Mouse (Mus musculus): ENCODE results near the gene Myl9.

Gene Myl9

GRCm38 (mm10) chr2:156774738-156775454 is at the start of gene Myl9:
Gene Myl9 (plus strand): TSS chr2:156775420.
- H3K4me1 ChIP-seq (replicated peaks; ENCODE audit: low read depth, low read length): peaks cover 53% of the 10 kb centered on the region
- no peaks in the 10 kb centered on the region for H3K9me3 ChIP-seq (ENCODE audit: low read length)
- TF ChIP-seq NANOG (IDR thresholded peaks at IDR 0.05; ENCODE audit: borderline replicate concordance, low read length) (no peak), CTCF (conservative IDR thresholded peaks at IDR 0.05; ENCODE audit: low read length) (no peak), POU5F1 (IDR thresholded peaks at IDR 0.05; ENCODE audit: borderline replicate concordance, low read length) (no peak)
- H3K4me3 ChIP-seq (replicated peaks; ENCODE audit: low read length): peak within 1 kb of the TSS; percentile 68
- peaks cover 37% of the 10 kb centered on the region for H3K27me3 ChIP-seq (ENCODE audit: insufficient read depth, low read length)
- no peaks in the 10 kb centered on the region for H3K36me3 ChIP-seq (ENCODE audit: insufficient read depth, low read length)

- H3K27me3 ChIP-seq (ENCODE audit: insufficient read depth, low read length): peaks cover 18% of the 10 kb centered on the region
- TF ChIP-seq POU5F1 (IDR thresholded peaks at IDR 0.05; ENCODE audit: borderline replicate concordance, low read length): no peak
- TF ChIP-seq CTCF (conservative IDR thresholded peaks at IDR 0.05; ENCODE audit: low read length): no peak
- TF ChIP-seq NANOG (IDR thresholded peaks at IDR 0.05; ENCODE audit: borderline replicate concordance, low read length): no peak
- peaks cover 6% of the 10 kb centered on the region; the same call in 1 of the 2 replicates for H3K36me3 ChIP-seq (ENCODE audit: insufficient read depth, low read length)
Observed at GRCm38 (mm10) chr2:156726344-156726743, 48.9 kb upstream of the Myl9 start.

DNA sequence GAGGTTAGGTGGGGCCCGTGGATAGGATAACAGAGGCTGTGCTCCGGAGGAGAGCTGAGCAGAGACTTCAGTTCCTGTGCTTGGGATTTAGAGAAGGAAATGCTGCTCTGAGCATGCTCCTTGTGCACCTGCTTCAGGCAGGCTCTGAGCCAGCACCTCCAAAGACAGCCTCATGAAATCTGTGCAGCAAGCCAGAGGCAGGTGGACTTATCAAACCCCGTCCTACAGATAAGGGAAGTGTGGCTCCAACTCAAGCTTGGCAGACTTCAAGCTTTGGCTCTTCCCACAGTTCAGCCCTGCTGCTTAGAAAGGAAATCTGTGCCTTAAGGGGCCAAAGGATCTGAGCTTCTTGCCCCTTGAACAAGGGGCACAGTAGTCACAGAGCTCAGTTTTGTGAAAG is 48.3 kb upstream of the Myl9 start:
- peaks cover 12% of the 10 kb centered on the region for H3K27me3 ChIP-seq (ENCODE audit: insufficient read depth, low read length)
- TF ChIP-seq POU5F1 (IDR thresholded peaks at IDR 0.05; ENCODE audit: borderline replicate concordance, low read length): no peak
- no peak for TF ChIP-seq NANOG (IDR thresholded peaks at IDR 0.05; ENCODE audit: borderline replicate concordance, low read length)
- TF ChIP-seq CTCF (conservative IDR thresholded peaks at IDR 0.05; ENCODE audit: low read length): no peak
- no peaks in the 10 kb centered on the region for H3K9me3 ChIP-seq (ENCODE audit: low read length)
- H3K36me3 ChIP-seq (ENCODE audit: insufficient read depth, low read length): peaks cover 6% of the 10 kb centered on the region; the same call in 1 of the 2 replicates
- peaks cover 92% of the 10 kb centered on the region for H3K4me1 ChIP-seq (replicated peaks; ENCODE audit: low read depth, low read length)
- H3K4me3 ChIP-seq (replicated peaks; ENCODE audit: low read length): peak overlapping the region; percentile 51

More at GRCm38 (mm10) chr2:156726344-156726743, 48.9 kb upstream of the Myl9 start:
- Histone ChIP-seq H3K4me3 (replicated peaks; ENCODE audit: low read length) (peak overlapping the region; percentile 51), H3K9me3 (ENCODE audit: low read length) (no peaks in the 10 kb centered on the region), H3K4me1 (replicated peaks; ENCODE audit: low read depth, low read length) (peaks cover 92% of the 10 kb centered on the region)

DNA sequence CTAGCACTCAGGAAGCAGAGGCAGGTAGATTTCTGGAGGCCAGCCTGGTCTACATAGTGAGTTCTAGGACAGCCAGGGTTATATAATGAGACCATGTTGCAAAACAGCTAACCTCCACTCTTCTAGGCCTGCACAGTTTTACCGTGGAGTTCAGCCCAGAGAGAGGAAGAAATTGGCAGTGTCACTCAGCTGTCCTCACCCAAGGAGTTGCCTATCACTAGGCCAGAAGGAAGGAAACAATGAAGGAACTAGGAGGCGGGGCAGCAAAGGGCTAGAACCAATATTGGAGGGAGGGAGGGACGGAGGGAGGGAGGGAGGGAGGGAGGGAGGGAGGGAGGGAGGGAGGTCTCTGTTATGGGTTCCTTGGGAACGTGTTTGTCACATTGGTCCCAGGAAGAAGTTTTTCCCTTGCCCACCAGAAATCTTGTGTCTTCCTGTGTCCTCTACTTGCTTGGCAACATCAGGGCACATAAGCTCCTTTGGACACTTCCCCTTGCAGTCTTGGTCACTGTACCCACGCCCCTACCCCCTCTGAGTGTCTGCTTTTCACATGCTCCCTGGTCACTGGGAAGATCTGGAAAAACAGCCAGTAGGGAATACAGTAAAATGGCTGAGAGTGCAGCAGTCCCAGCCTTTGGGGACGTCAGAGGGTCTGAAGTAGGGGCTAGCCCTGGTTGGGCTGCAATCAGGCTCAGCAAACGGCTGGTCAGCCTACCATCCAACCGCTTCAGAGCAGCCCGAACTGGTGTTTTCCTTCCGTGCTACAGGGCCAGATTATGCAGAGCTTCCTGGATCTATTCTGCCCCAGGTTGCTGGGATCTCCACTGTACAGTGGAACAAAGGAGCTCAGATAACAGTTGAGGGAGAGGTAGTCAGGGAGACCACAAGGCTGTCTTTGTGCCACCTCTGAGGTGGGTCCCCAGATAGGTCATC is 45.4 kb upstream of the Myl9 start:
- no peak for TF ChIP-seq POU5F1 (IDR thresholded peaks at IDR 0.05; ENCODE audit: borderline replicate concordance, low read length)
- no peak for TF ChIP-seq CTCF (conservative IDR thresholded peaks at IDR 0.05; ENCODE audit: low read length)
- TF ChIP-seq NANOG (IDR thresholded peaks at IDR 0.05; ENCODE audit: borderline replicate concordance, low read length): no peak
- Histone ChIP-seq H3K9me3 (ENCODE audit: low read length) (no peaks in the 10 kb centered on the region), H3K4me1 (replicated peaks; ENCODE audit: low read depth, low read length) (peaks cover 90% of the 10 kb centered on the region), H3K27me3 (ENCODE audit: insufficient read depth, low read length) (no peaks in the 10 kb centered on the region), H3K4me3 (replicated peaks; ENCODE audit: low read length) (peak overlapping the region; percentile 68), H3K36me3 (ENCODE audit: insufficient read depth, low read length) (peaks cover 17% of the 10 kb centered on the region)

GRCm38 (mm10) chr2:156730501-156730921 is 44.7 kb upstream of the Myl9 start:
- H3K9me3 ChIP-seq (ENCODE audit: low read length): no peaks in the 10 kb centered on the region
- H3K4me1 ChIP-seq (replicated peaks; ENCODE audit: low read depth, low read length): peaks cover 88% of the 10 kb centered on the region
- peak overlapping the region; percentile 68 for H3K4me3 ChIP-seq (replicated peaks; ENCODE audit: low read length)
- TF ChIP-seq CTCF (conservative IDR thresholded peaks at IDR 0.05; ENCODE audit: low read length): no peak
- TF ChIP-seq POU5F1 (IDR thresholded peaks at IDR 0.05; ENCODE audit: borderline replicate concordance, low read length): no peak
- TF ChIP-seq NANOG (IDR thresholded peaks at IDR 0.05; ENCODE audit: borderline replicate concordance, low read length): no peak
- peaks cover 22% of the 10 kb centered on the region for H3K36me3 ChIP-seq (ENCODE audit: insufficient read depth, low read length)
- H3K27me3 ChIP-seq (ENCODE audit: insufficient read depth, low read length): no peaks in the 10 kb centered on the region

DNA sequence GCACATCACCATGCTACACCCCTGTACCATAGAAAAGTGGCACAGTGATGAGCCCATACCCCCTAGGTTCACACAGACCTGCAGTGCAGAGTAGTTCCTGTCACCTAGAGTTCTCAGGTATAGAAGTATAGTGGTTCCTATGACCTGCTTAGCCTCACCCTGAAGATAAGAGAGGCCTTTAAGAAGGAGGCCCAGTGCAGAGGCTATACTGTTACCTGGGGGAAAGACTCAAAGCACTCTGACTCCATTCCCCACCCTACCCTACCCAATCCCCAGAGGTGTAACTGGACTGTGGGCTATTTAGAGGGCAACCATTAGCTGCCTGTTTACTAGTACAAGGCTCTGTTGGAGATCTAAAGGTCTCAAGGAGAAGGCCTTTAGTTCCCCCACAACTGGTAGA is 43.6 kb upstream of the Myl9 start:
- H3K27me3 ChIP-seq (ENCODE audit: insufficient read depth, low read length): no peaks in the 10 kb centered on the region
- no peaks in the 10 kb centered on the region for H3K9me3 ChIP-seq (ENCODE audit: low read length)
- H3K36me3 ChIP-seq (ENCODE audit: insufficient read depth, low read length): peaks cover 32% of the 10 kb centered on the region
- TF ChIP-seq NANOG (IDR thresholded peaks at IDR 0.05; ENCODE audit: borderline replicate concordance, low read length) (no peak), CTCF (conservative IDR thresholded peaks at IDR 0.05; ENCODE audit: low read length) (no peak), POU5F1 (IDR thresholded peaks at IDR 0.05; ENCODE audit: borderline replicate concordance, low read length) (no peak)
- peaks cover 88% of the 10 kb centered on the region for H3K4me1 ChIP-seq (replicated peaks; ENCODE audit: low read depth, low read length)
- H3K4me3 ChIP-seq (replicated peaks; ENCODE audit: low read length): peak overlapping the region; percentile 29; the same call in 1 of the 2 replicates

DNA sequence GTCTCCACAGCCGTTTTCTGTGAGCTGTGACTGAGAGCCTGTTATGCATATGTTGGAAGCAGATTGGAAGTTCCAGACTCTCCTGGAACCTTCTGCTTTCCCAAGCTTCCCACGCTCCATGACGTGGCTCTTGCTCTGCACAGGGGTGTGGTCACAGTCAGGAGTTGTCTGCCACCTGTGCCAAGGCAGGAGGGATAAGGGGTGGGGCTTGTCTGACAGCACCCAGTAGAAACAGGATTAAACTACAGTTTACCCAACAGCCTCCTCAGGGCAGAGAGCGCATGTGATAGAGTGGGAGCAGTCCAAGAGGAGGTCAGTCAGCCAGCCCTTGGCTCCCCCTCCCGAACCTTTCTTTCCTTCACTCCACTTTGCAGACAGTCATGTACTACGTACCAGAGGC is 43.1 kb upstream of the Myl9 start:
- TF ChIP-seq POU5F1 (IDR thresholded peaks at IDR 0.05; ENCODE audit: borderline replicate concordance, low read length) (no peak), NANOG (IDR thresholded peaks at IDR 0.05; ENCODE audit: borderline replicate concordance, low read length) (no peak), CTCF (conservative IDR thresholded peaks at IDR 0.05; ENCODE audit: low read length) (no peak)

DNA sequence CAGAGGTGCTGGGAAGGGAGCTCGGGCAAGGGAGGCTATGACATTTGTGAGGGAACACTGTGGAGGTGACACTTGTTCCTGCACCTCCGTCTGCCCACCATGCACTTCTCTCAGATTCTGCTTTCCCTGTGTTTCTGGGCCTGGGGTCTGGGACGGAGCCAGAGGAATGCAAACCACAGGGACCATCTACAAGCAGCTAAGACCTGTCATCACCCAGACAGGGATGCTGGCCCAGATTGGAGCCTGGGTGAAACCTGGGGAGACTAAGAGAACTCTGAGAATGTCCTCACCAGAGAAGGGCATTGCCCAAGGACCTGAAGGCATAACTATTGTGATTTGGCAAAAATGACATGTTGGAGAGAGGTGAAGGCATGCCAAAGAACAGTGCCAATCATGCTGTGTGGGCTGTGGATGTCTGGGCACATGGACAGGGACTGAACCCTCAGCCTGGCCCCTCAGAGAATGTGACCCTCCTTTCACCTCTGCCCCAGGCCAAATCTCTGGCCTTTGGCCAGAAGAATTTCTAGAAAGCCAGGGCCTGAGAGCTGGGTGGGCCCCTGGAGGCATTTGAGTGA is 39.4 kb upstream of the Myl9 start:
- Histone ChIP-seq H3K27me3 (ENCODE audit: insufficient read depth, low read length) (no peaks in the 10 kb centered on the region), H3K9me3 (ENCODE audit: low read length) (no peaks in the 10 kb centered on the region), H3K4me3 (replicated peaks; ENCODE audit: low read length) (no peak overlapping the region), H3K4me1 (replicated peaks; ENCODE audit: low read depth, low read length) (peaks cover 77% of the 10 kb centered on the region), H3K36me3 (ENCODE audit: insufficient read depth, low read length) (peaks cover 48% of the 10 kb centered on the region)
- TF ChIP-seq NANOG (IDR thresholded peaks at IDR 0.05; ENCODE audit: borderline replicate concordance, low read length): no peak
- TF ChIP-seq CTCF (conservative IDR thresholded peaks at IDR 0.05; ENCODE audit: low read length): no peak
- TF ChIP-seq POU5F1 (IDR thresholded peaks at IDR 0.05; ENCODE audit: borderline replicate concordance, low read length): no peak

More for the DNA sequence above, 43.1 kb upstream of the Myl9 start:
- Histone ChIP-seq H3K4me3 (replicated peaks; ENCODE audit: low read length) (peak overlapping the region; percentile 26; the same call in 1 of the 2 replicates), H3K9me3 (ENCODE audit: low read length) (no peaks in the 10 kb centered on the region), H3K36me3 (ENCODE audit: insufficient read depth, low read length) (peaks cover 36% of the 10 kb centered on the region), H3K4me1 (replicated peaks; ENCODE audit: low read depth, low read length) (peaks cover 88% of the 10 kb centered on the region), H3K27me3 (ENCODE audit: insufficient read depth, low read length) (no peaks in the 10 kb centered on the region)
